Mouse (Mus musculus) heart, embryonic 16.5 days (tissue): Measurements from ENCODE around the gene Rplp0. TPM values are rescaled to one million over a fixed set of nuclear protein-coding genes. Genes with fewer than 3 reads are reported as not detected.
"Not testable (repeated sequence)": the region's sequence is repeated elsewhere in the genome, so short reads cannot be mapped to it uniquely, and the experiment has no call there.

Experiments used
- ATAC-seq: fragments of 200-750 bp; cut with Nextera tagmentation; replicated peaks from 2 replicates; pipeline ENCODE4 v1.8.0; 2017; ENCODE audit warnings: moderate number of reproducible peaks; ENCODE audit not compliant: insufficient read depth, low FRiP score; ENCODE audit errors: extremely low read depth
- H3K27ac ChIP-seq: fragments of 300-500 bp; sonication (generic); 2 replicates; pipeline ENCODE4 v1.5.1; 2014; ENCODE audit warnings: mild to moderate bottlenecking, low read length, control low read depth, moderate library complexity
- H3K27me3 ChIP-seq: fragments of 300-500 bp; sonication (generic); 2 replicates; pipeline ENCODE4 v1.6.1; 2014; ENCODE audit warnings: low read length, mixed read lengths; ENCODE audit not compliant: control insufficient read depth, insufficient read depth
- H3K36me3 ChIP-seq: fragments of 300-500 bp; sonication (generic); 2 replicates; pipeline ENCODE4 v1.6.1; 2014; ENCODE audit not compliant: control insufficient read depth, insufficient read depth
- H3K4me1 ChIP-seq: fragments of 300-500 bp; sonication (generic); 2 replicates; pipeline ENCODE4 v1.6.1; 2014; ENCODE audit warnings: low read length, mixed read lengths; ENCODE audit not compliant: control insufficient read depth, insufficient read depth
- H3K4me2 ChIP-seq: fragments of 300-500 bp; sonication (generic); 2 replicates; pipeline ENCODE4 v1.6.1; 2014; ENCODE audit warnings: low read depth, mild to moderate bottlenecking, control low read depth, low read length
- H3K4me3 ChIP-seq: fragments of 300-500 bp; sonication (generic); 2 replicates; pipeline ENCODE4 v1.5.1; 2014; ENCODE audit warnings: mild to moderate bottlenecking, control low read depth, low read length
- H3K9ac ChIP-seq: fragments of 300-500 bp; sonication (generic); 2 replicates; pipeline ENCODE4 v1.6.1; 2014; ENCODE audit warnings: low read length, control low read depth
- H3K9me3 ChIP-seq: fragments of 300-500 bp; sonication (generic); replicated peaks from 2 replicates; pipeline ENCODE4 v1.6.1; 2016; ENCODE audit warnings: low read length; ENCODE audit not compliant: control insufficient read depth
- WGBS: fragments of 180-500 bp; shearing (Covaris S2); extraction: QIAGEN DNeasy Blood & Tissue Kit; methylation state at CpG from one replicate; pipeline ENCODE4 v1.1.7; 2014; 5-methylcytosine and 5-hydroxymethylcytosine counted together
- polyA plus RNA-seq: library from polyadenylated mRNA; unstranded; fragments of >200 nt; fragmentation: Nextera tagmentation; extraction: Ambion mirVana; gene quantifications from 2 replicates; pipeline ENCODE4 v1.2.1, GENCODE M21; 2015

Rplp0 gene
- polyA plus RNA-seq, 1 experiment from 2014 or later: 1,003 TPM

GRCm38 (mm10) chr5:115516081-115516907, 43.0 kb upstream of the Rplp0 start:
- H3K4me1 ChIP-seq: peaks cover 38% of the 10 kb centered on the region
- peak overlapping the region; percentile 38; the same call in 1 of the 2 replicates for H3K9ac ChIP-seq
- H3K36me3 ChIP-seq: peaks cover 7% of the 10 kb centered on the region
- ATAC-seq: peak; percentile 25
- no peaks in the 10 kb centered on the region for H3K27me3 ChIP-seq
- 57% methylated on average over 30 of the region's 32 CpGs for whole genome bisulfite sequencing
- peak overlapping the region; percentile 0; the same call in 1 of the 2 replicates for H3K4me3 ChIP-seq
- no peaks in the 10 kb centered on the region for H3K9me3 ChIP-seq
- peak overlapping the region; percentile 88 for H3K27ac ChIP-seq
- H3K4me2 ChIP-seq: peak overlapping the region; percentile 50

GRCm38 (mm10) chr5:115516908-115517307, 42.4 kb upstream of the Rplp0 start:
- H3K4me3 ChIP-seq: no peak overlapping the region
- H3K4me1 ChIP-seq: peaks cover 42% of the 10 kb centered on the region
- H3K9ac ChIP-seq: no peak overlapping the region
- no peaks in the 10 kb centered on the region for H3K9me3 ChIP-seq
- no peaks in the 10 kb centered on the region for H3K27me3 ChIP-seq
- H3K36me3 ChIP-seq: peaks cover 7% of the 10 kb centered on the region
- no peak for ATAC-seq
- WGBS: 62% methylated on average over 7 of the region's 7 CpGs
- H3K4me2 ChIP-seq: no peak overlapping the region; the same call in 1 of the 2 replicates
- peak overlapping the region; percentile 88 for H3K27ac ChIP-seq

- Histone ChIP-seq H3K9me3 (no peaks in the 10 kb centered on the region), H3K27me3 (no peaks in the 10 kb centered on the region), H3K4me1 (peaks cover 42% of the 10 kb centered on the region), H3K4me2 (no peak overlapping the region), H3K36me3 (peaks cover 7% of the 10 kb centered on the region), H3K4me3 (no peak overlapping the region), H3K27ac (peak overlapping the region; percentile 88), H3K9ac (no peak overlapping the region)
- ATAC-seq: no peak
- WGBS: 88% methylated on average over 9 of the region's 9 CpGs
These were observed 41.8 kb upstream of the Rplp0 start for GRCm38 (mm10) chr5:115517501-115517900.

GRCm38 (mm10) chr5:115518214-115518613, 41.1 kb upstream of the Rplp0 start:
- H3K27me3 ChIP-seq, H3K9me3 ChIP-seq, ATAC-seq, H3K9ac ChIP-seq, H3K4me2 ChIP-seq, H3K4me3 ChIP-seq, H3K27ac ChIP-seq, H3K36me3 ChIP-seq: not testable (repeated sequence)
- H3K4me1 ChIP-seq: peaks cover 47% of the 10 kb centered on the region
- WGBS: 94% methylated on average over 8 of the region's 8 CpGs

- Histone ChIP-seq H3K4me3 (peak overlapping the region; percentile 3; the same call in 1 of the 2 replicates), H3K9ac (peak overlapping the region; percentile 28; the same call in 1 of the 2 replicates), H3K4me1 (peaks cover 51% of the 10 kb centered on the region), H3K4me2 (peak overlapping the region; percentile 18; the same call in 1 of the 2 replicates), H3K27ac (peak overlapping the region; percentile 72), H3K9me3 (no peaks in the 10 kb centered on the region), H3K27me3 (no peaks in the 10 kb centered on the region), H3K36me3 (peaks cover 5% of the 10 kb centered on the region; the same call in 1 of the 2 replicates)
- no peak for ATAC-seq
- WGBS: 47% methylated on average over 21 of the region's 21 CpGs
These were observed 38.9 kb upstream of the Rplp0 start for GRCm38 (mm10) chr5:115520325-115520869.

- H3K4me3 ChIP-seq: peak overlapping the region; percentile 3; the same call in 1 of the 2 replicates
- H3K27ac ChIP-seq: peak overlapping the region; percentile 72
- ATAC-seq: no peak
- H3K4me1 ChIP-seq: peaks cover 48% of the 10 kb centered on the region
- 51% methylated on average over 20 of the region's 21 CpGs for WGBS
- H3K36me3 ChIP-seq: peaks cover 2% of the 10 kb centered on the region; the same call in 1 of the 2 replicates
- H3K9me3 ChIP-seq: no peaks in the 10 kb centered on the region
- H3K27me3 ChIP-seq: no peaks in the 10 kb centered on the region
- H3K4me2 ChIP-seq: peak overlapping the region; percentile 8
- H3K9ac ChIP-seq: peak overlapping the region; percentile 44; the same call in 1 of the 2 replicates
These were observed 37.5 kb upstream of the Rplp0 start for GRCm38 (mm10) chr5:115521553-115522461.

- peaks cover 2% of the 10 kb centered on the region; the same call in 1 of the 2 replicates for H3K36me3 ChIP-seq
- no peak overlapping the region for H3K4me2 ChIP-seq
- peak overlapping the region; percentile 72 for H3K27ac ChIP-seq
- H3K4me1 ChIP-seq: peaks cover 48% of the 10 kb centered on the region
- ATAC-seq: no peak
- H3K4me3 ChIP-seq: no peak overlapping the region
- H3K9me3 ChIP-seq: no peaks in the 10 kb centered on the region
- H3K27me3 ChIP-seq: no peaks in the 10 kb centered on the region
- no peak overlapping the region; the same call in 1 of the 2 replicates for H3K9ac ChIP-seq
- WGBS: 80% methylated on average over 4 of the region's 4 CpGs
These were observed 36.7 kb upstream of the Rplp0 start for GRCm38 (mm10) chr5:115522531-115522930.

GRCm38 (mm10) chr5:115522981-115523499, 36.2 kb upstream of the Rplp0 start:
- Histone ChIP-seq H3K9ac (no peak overlapping the region; the same call in 1 of the 2 replicates), H3K27ac (peak overlapping the region; percentile 72), H3K9me3 (no peaks in the 10 kb centered on the region), H3K36me3 (peaks cover 2% of the 10 kb centered on the region; the same call in 1 of the 2 replicates), H3K4me1 (peaks cover 48% of the 10 kb centered on the region), H3K4me3 (no peak overlapping the region), H3K4me2 (no peak overlapping the region), H3K27me3 (no peaks in the 10 kb centered on the region)
- no peak for ATAC-seq
- 67% methylated on average over 15 of the region's 15 CpGs for WGBS
